Mouse (Mus musculus): Measurements from ENCODE around the gene Gm10959.

Gene Gm10959

GRCm38 (mm10) chr3:122894772-122895171 lies 24.4 kb downstream of the Gm10959 start, which contains the start of gene Fabp2:
Fabp2 (plus strand) TSS chr3:122895072.
- WGBS = 95% methylated on average over 3 of the region's 3 CpGs

- 76% methylated on average over 5 of the region's 5 CpGs for WGBS
Measured at GRCm38 (mm10) chr3:122888371-122888819, 30.8 kb downstream of the Gm10959 start.

- 79% methylated on average over 4 of the region's 4 CpGs for WGBS
Measured at GRCm38 (mm10) chr3:122887505-122888301, 31.5 kb downstream of the Gm10959 start.

GRCm38 (mm10) chr3:122878705-122879315 lies 40.4 kb downstream of the Gm10959 start:
- WGBS = 91% methylated on average over 8 of the region's 8 CpGs

- WGBS = 95% methylated on average over 3 of the region's 3 CpGs
Measured at GRCm38 (mm10) chr3:122877543-122877942, 41.6 kb downstream of the Gm10959 start.

- WGBS = 93% methylated on average over 2 of the region's 2 CpGs
Measured at GRCm38 (mm10) chr3:122876870-122877269, 42.3 kb downstream of the Gm10959 start.

- WGBS = 86% methylated on average over 1 of the region's 1 CpGs
Measured at GRCm38 (mm10) chr3:122871596-122871995, 47.6 kb downstream of the Gm10959 start.

GRCm38 (mm10) chr3:122868270-122868669 lies 50.9 kb downstream of the Gm10959 start:
- 91% methylated on average over 1 of the region's 1 CpGs for WGBS

- WGBS = 73% methylated on average over 4 of the region's 4 CpGs
Measured at GRCm38 (mm10) chr3:122865092-122865491, 54.1 kb downstream of the Gm10959 start.
